Mouse (Mus musculus) megakaryocyte, embryonic 14.5 days (primary cell): ENCODE data around the gene Ttn.

Source experiments
- FLI1 ChIP-seq: IDR thresholded peaks from 2 replicates; pipeline ENCODE4 v1.6.1; 2012; ENCODE audit warnings: low read length, inconsistent platforms, mixed read lengths
- GATA1 ChIP-seq: IDR thresholded peaks from 3 replicates; pipeline ENCODE4 v1.6.1; 2012; ENCODE audit warnings: mixed read lengths, low read length, inconsistent platforms, borderline replicate concordance

DNA sequence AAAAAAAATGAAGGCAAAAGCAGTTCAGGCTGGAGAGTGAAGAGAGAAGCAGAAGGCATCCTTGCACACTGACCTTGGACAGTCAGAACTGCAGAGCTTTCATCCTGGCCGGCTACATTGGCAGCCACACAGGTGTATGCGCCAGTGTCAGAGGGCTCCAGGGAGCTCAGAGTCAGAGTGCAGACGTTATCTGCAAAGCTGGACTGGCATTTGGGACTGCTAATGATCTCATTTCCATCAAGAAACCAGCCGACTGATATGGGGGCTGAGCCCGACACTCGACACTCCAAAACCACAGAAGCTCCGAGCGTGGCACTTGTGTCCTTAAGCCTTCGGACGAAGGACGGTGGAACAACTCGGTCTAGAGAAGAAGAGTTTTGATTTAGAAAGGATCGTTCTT, 96.5 kb downstream of the Ttn start:
- TF ChIP-seq GATA1, result no peak
- TF ChIP-seq FLI1, result no peak
